In genomic region chr9:63135801-63136200, GRCm38 (mm10) we compare ENCODE assay signal across 9 mouse cellular contexts. TPM values are rescaled to one million over a fixed set of nuclear protein-coding genes. Genes with fewer than 3 reads are reported as not detected.
DNase-seq lines count a peak whose midpoint lies in the region; ATAC-seq and TF ChIP-seq lines count a peak whose summit lies in the region.
"Had no signal": no experiment of that assay in that cellular context is flagged by ENCODE, and none has a peak within 500 bp of the region (broad histone marks: within the 10 kb centered on the region; RNA-seq: fewer than 3 reads in every experiment).

No protein-coding gene starts in this region.

- H3K9ac ChIP-seq in limb, embryonic 14.5 days (ENCODE audit: low read depth, low read length, severe bottlenecking) = 0 out of 2 replicates have a peak overlapping the region, but pooled peaks have one; percentile 35
- H3K9ac ChIP-seq in midbrain, postnatal 0 days (replicated peaks; ENCODE audit: low read length, poor library complexity, severe bottlenecking) = no peak overlapping the region

- H3K4me1 ChIP-seq in limb, embryonic 14.5 days (ENCODE audit: control insufficient read depth, insufficient read depth, low read length) = peaks cover 14% of the 10 kb centered on the region
- peaks cover 2% of the 10 kb centered on the region; the same call in 1 of the 2 replicates for H3K4me1 ChIP-seq in midbrain, postnatal 0 days (ENCODE audit: insufficient read depth, low read length)

- no peak overlapping the region for H3K27ac ChIP-seq in limb, embryonic 14.5 days (replicated peaks; ENCODE audit: low read depth, low read length)
- no peak overlapping the region for H3K27ac ChIP-seq in midbrain, postnatal 0 days (ENCODE audit: low read depth, low read length)

- H3K4me3 ChIP-seq in limb, embryonic 14.5 days (replicated peaks; ENCODE audit: low read length) = peak overlapping the region; percentile 30
- peak overlapping the region; percentile 22 for H3K4me3 ChIP-seq in midbrain, postnatal 0 days (ENCODE audit: low read depth, low read length)

- peak; percentile 66 for DNase-seq in kidney, adult 18-20 months
- DNase-seq in kidney, adult 11 months = no peak
- peak; percentile 23 for DNase-seq in MEL-GATA-1-ER (ENCODE audit: extremely low read depth, low read depth)
- peak; percentile 79 for DNase-seq in embryo, embryonic 11 days
- peak; percentile 69 for DNase-seq in heart, postnatal 4 days
- DNase-seq in limb, embryonic 14.5 days (ENCODE audit: low spot score) = peak; percentile 47
- DNase-seq in midbrain, postnatal 0 days (ENCODE audit: low spot score) = peak; percentile 71
- DNase-seq in thymus, postnatal 25 days = peak; percentile 55

- ATAC-seq in limb, embryonic 14.5 days (ENCODE audit: low FRiP score, low read depth) = no peak
- no peak for ATAC-seq in midbrain, postnatal 0 days (ENCODE audit: low FRiP score)

- WGBS in limb, embryonic 14.5 days = under 1% methylated on average over 16 of the region's 16 CpGs
- under 1% methylated on average over 16 of the region's 16 CpGs for WGBS in midbrain, postnatal 0 days

- peak overlapping the region; percentile 51 for H3K4me2 ChIP-seq in limb, embryonic 14.5 days (replicated peaks; ENCODE audit: low read depth, low read length, severe bottlenecking)
- peak overlapping the region; percentile 54 for H3K4me2 ChIP-seq in midbrain, postnatal 0 days (ENCODE audit: low read depth, low read length, poor library complexity, severe bottlenecking)

- no peak for TF ChIP-seq POLR2A in limb, embryonic 14.5 days (IDR thresholded peaks at IDR 0.05; ENCODE audit: borderline replicate concordance, extremely low read depth, insufficient read depth, insufficient read length)

- H3K36me3 ChIP-seq in limb, embryonic 14.5 days (ENCODE audit: control insufficient read depth, insufficient read depth, low read length) = no peaks in the 10 kb centered on the region
- H3K36me3 ChIP-seq in midbrain, postnatal 0 days (ENCODE audit: insufficient read depth, low read length) = no peaks in the 10 kb centered on the region

- H3K9me3 ChIP-seq in limb, embryonic 14.5 days (ENCODE audit: control insufficient read depth, low read length) = no peaks in the 10 kb centered on the region
- H3K9me3 ChIP-seq in midbrain, postnatal 0 days (ENCODE audit: low read length) = no peaks in the 10 kb centered on the region

- peak; percentile 86 for TF ChIP-seq CTCF in midbrain, postnatal 0 days (IDR thresholded peaks at IDR 0.05)

- H3K27me3 ChIP-seq in limb, embryonic 14.5 days (ENCODE audit: control insufficient read depth, insufficient read depth, low read length) = peaks cover 65% of the 10 kb centered on the region
- peaks cover 56% of the 10 kb centered on the region for H3K27me3 ChIP-seq in midbrain, postnatal 0 days (ENCODE audit: insufficient read depth, low read length)

RNA-seq across cellular contexts. Expression of gene Skor1, which starts 13.0 kb away (rescaled TPM):
- total RNA-seq in heart, postnatal 4 days (2021) = under 1 TPM; 0.10 to 0.23 TPM
- 0.11 and 0.24 TPM in 2 replicates for polyA plus RNA-seq in limb, embryonic 14.5 days (2012; rRNA removed)
- 0.08 TPM in 1 of 2 replicates, not detected in the other for polyA plus RNA-seq in limb, embryonic 14.5 days (2014; fragmentation: Nextera tagmentation; extraction: Ambion mirVana)
- total RNA-seq in midbrain, postnatal 0 days (2014; rRNA removed) = 1.2 and 5.5 TPM in 2 replicates
- 0.07 and 0.26 TPM in 2 replicates for polyA plus RNA-seq in midbrain, postnatal 0 days (2015; fragmentation: Nextera tagmentation; extraction: Ambion mirVana)
- total RNA-seq: neutrophil, adult 5-6 weeks had no signal
